8 mouse cellular contexts compared by ENCODE assay signal in genomic region chr12:3356824-3357223, GRCm38 (mm10). TPM values are rescaled to one million over a fixed set of nuclear protein-coding genes. Genes with fewer than 3 reads are reported as not detected.
A peak's percentile ranks its signal among the peaks of the same experiment; 100 is the strongest.
DNase-seq lines count a peak whose midpoint lies in the region; ATAC-seq and TF ChIP-seq lines count a peak whose summit lies in the region.

No protein-coding gene starts in this region.

- H3K4me3 ChIP-seq in kidney, embryonic 15.5 days (replicated peaks): peak overlapping the region; percentile 11; the same call in 1 of the 2 replicates
- H3K4me3 ChIP-seq in ES-Bruce4 (ENCODE audit: low read depth, low read length): peak overlapping the region; percentile 82
- 0 out of 2 replicates have a peak overlapping the region, but pooled peaks have one; percentile 5 for H3K4me3 ChIP-seq in embryonic fibroblast, embryonic 13.5 days (ENCODE audit: insufficient read depth, low read length)
- no peak overlapping the region for H3K4me3 ChIP-seq in cerebellum, adult 2 months (replicated peaks; ENCODE audit: insufficient read depth, low read depth, low read length)

- TF ChIP-seq EP300 in ES-Bruce4 (IDR thresholded peaks at IDR 0.05; ENCODE audit: insufficient read depth, low read depth, low read length): no peak

- no peak for TF ChIP-seq POLR2A in ES-Bruce4 (IDR thresholded peaks at IDR 0.05; ENCODE audit: insufficient read depth, low read length)
- TF ChIP-seq POLR2A in embryonic fibroblast, embryonic 13.5 days (IDR thresholded peaks at IDR 0.05; ENCODE audit: low read depth, low read length): no peak
- TF ChIP-seq POLR2A in cerebellum, adult 2 months (IDR thresholded peaks at IDR 0.05; ENCODE audit: borderline replicate concordance, insufficient read depth, low read length): no peak

- DNase-seq in kidney, adult 11 months: no peak
- peak; percentile 73 for DNase-seq in naive thymus-derived CD4-positive, alpha-beta T cell, adult 2 months (ENCODE audit: low read depth)
- no peak for DNase-seq in frontal cortex, adult 2 months (ENCODE audit: extremely low spot score in 1 of 2, low spot score in 1 of 2)
- DNase-seq in gastrocnemius, postnatal 4 days (ENCODE audit: low spot score in 2 of 2): no peak
- DNase-seq in cerebellum, adult 2 months: no peak

- no peak for TF ChIP-seq CTCF in ES-Bruce4 (IDR thresholded peaks at IDR 0.05; ENCODE audit: low read depth, low read length)
- TF ChIP-seq CTCF in embryonic fibroblast, embryonic 13.5 days (IDR thresholded peaks at IDR 0.05; ENCODE audit: borderline replicate concordance, insufficient read depth, low read length): no peak
- TF ChIP-seq CTCF in cerebellum, adult 2 months (IDR thresholded peaks at IDR 0.05; ENCODE audit: borderline replicate concordance, insufficient read depth, low read depth, low read length): no peak

- H3K4me2 ChIP-seq in kidney, embryonic 15.5 days: 0 out of 2 replicates have a peak overlapping the region, but pooled peaks have one; percentile 28

- no peaks in the 10 kb centered on the region for H3K9me3 ChIP-seq in kidney, embryonic 15.5 days (replicated peaks)
- no peaks in the 10 kb centered on the region for H3K9me3 ChIP-seq in ES-Bruce4 (replicated peaks; ENCODE audit: control insufficient read depth, insufficient read depth, low read length, poor library complexity, severe bottlenecking)

- no peaks in the 10 kb centered on the region for H3K4me1 ChIP-seq in kidney, embryonic 15.5 days
- no peaks in the 10 kb centered on the region for H3K4me1 ChIP-seq in ES-Bruce4 (ENCODE audit: control insufficient read depth, insufficient read depth, low read length)
- H3K4me1 ChIP-seq in embryonic fibroblast, embryonic 13.5 days (ENCODE audit: control insufficient read depth, insufficient read depth, low read length): 0 out of 2 replicates have a peak, but pooled peaks cover 3% of the 10 kb centered on the region
- H3K4me1 ChIP-seq in cerebellum, adult 2 months (ENCODE audit: control insufficient read depth, insufficient read depth, low read length): no peaks in the 10 kb centered on the region

- WGBS in kidney, embryonic 15.5 days: 60% methylated on average over 16 of the region's 16 CpGs
- WGBS in cerebellum, adult 2 months: 73% methylated on average over 16 of the region's 16 CpGs

- H3K27ac ChIP-seq in kidney, embryonic 15.5 days: no peak overlapping the region
- H3K27ac ChIP-seq in ES-Bruce4 (ENCODE audit: insufficient read depth, low read length): no peak overlapping the region
- no peak overlapping the region for H3K27ac ChIP-seq in embryonic fibroblast, embryonic 13.5 days (ENCODE audit: insufficient read depth, low read length)
- no peak overlapping the region for H3K27ac ChIP-seq in cerebellum, adult 2 months (ENCODE audit: insufficient read depth, low read length)

- ATAC-seq in kidney, embryonic 15.5 days (replicated peaks; ENCODE audit: low FRiP score): no peak

- no peaks in the 10 kb centered on the region for H3K36me3 ChIP-seq in kidney, embryonic 15.5 days
- no peaks in the 10 kb centered on the region for H3K36me3 ChIP-seq in ES-Bruce4 (ENCODE audit: control insufficient read depth, insufficient read depth, low read length, poor library complexity, severe bottlenecking)

- H3K9ac ChIP-seq in kidney, embryonic 15.5 days: no peak overlapping the region
- H3K9ac ChIP-seq in ES-Bruce4 (ENCODE audit: low read depth, poor library complexity, severe bottlenecking): peak overlapping the region; percentile 6

- H3K27me3 ChIP-seq in kidney, embryonic 15.5 days: no peaks in the 10 kb centered on the region
- no peaks in the 10 kb centered on the region for H3K27me3 ChIP-seq in ES-Bruce4 (ENCODE audit: control insufficient read depth, insufficient read depth, low read length, poor library complexity, severe bottlenecking)
- H3K27me3 ChIP-seq in cerebellum, adult 2 months (ENCODE audit: control insufficient read depth, insufficient read depth, low read length): no peaks in the 10 kb centered on the region

RNA-seq across cellular contexts. Expression of gene Kif3c, which starts 8.1 kb away (rescaled TPM):
- 10.8 and 11.0 TPM in 2 replicates for polyA plus RNA-seq in kidney, embryonic 15.5 days (2015; fragmentation: Nextera tagmentation; extraction: Ambion mirVana)
- polyA plus RNA-seq in ES-Bruce4 (2011; ENCODE audit: insufficient read depth, insufficient read length, low read depth, missing spikeins): 13.1 and 15.1 TPM in 2 replicates
- 12.2 and 12.7 TPM in 2 replicates for polyA plus RNA-seq in embryonic fibroblast, embryonic 13.5 days (2011; ENCODE audit: insufficient read length, low read depth, missing spikeins)
- 112 and 120 TPM in 2 replicates for polyA plus RNA-seq in frontal cortex, adult 2 months (2012; rRNA removed)
- 10 to 100 TPM; 12.7 to 12.8 TPM for total RNA-seq in gastrocnemius, postnatal 4 days (2021)
- polyA plus RNA-seq in cerebellum, adult 2 months (2012; rRNA removed): 115 and 118 TPM in 2 replicates

RNA-seq across cellular contexts. Expression of gene Rab10, which starts 47.1 kb away (rescaled TPM):
- polyA plus RNA-seq in kidney, embryonic 15.5 days (2015; fragmentation: Nextera tagmentation; extraction: Ambion mirVana): 75.5 and 75.7 TPM in 2 replicates
- polyA plus RNA-seq in ES-Bruce4 (2011; ENCODE audit: insufficient read depth, insufficient read length, low read depth, missing spikeins): 85.4 and 93.9 TPM in 2 replicates
- 139 and 156 TPM in 2 replicates for polyA plus RNA-seq in embryonic fibroblast, embryonic 13.5 days (2011; ENCODE audit: insufficient read length, low read depth, missing spikeins)
- 96.3 and 105 TPM in 2 replicates for polyA plus RNA-seq in frontal cortex, adult 2 months (2012; rRNA removed)
- total RNA-seq in gastrocnemius, postnatal 4 days (2021): 100 to 1,000 TPM; 196 to 210 TPM
- polyA plus RNA-seq in cerebellum, adult 2 months (2012; rRNA removed): 96.6 and 97.0 TPM in 2 replicates
